ENCODE assay signal across 22 mouse cellular contexts in the genomic region with DNA sequence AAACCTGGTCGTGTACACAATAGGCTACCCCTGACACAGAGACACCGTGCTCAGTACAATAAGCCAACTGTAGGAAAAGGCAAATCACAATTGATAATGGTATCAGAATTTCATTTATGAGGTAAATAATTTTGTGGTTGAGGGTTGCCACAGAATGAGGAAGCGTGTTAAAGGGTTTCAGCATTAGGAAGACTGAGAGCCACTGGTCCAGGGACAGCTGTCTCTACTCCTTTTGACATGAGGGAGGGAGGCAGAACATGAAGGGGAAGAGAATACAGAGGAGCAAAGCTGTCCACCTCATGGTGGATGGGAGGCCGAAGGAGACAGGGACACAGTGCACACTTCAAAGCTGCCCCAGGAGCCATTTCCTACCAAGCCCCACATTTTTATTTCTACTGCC.
"Had no signal": no experiment of that assay in that cellular context is flagged by ENCODE, and none has a peak within 500 bp of the region (broad histone marks: within the 10 kb centered on the region; RNA-seq: fewer than 3 reads in every experiment).

No protein-coding gene starts in this region.

- H3K4me2 ChIP-seq: heart, embryonic 12.5 days; hindbrain, embryonic 13.5 days; intestine, embryonic 15.5 days; limb, embryonic 12.5 days; liver, embryonic 11.5 days; liver, embryonic 13.5 days had no signal

- H3K4me1 ChIP-seq: liver, embryonic 13.5 days had no signal

- H3K4me3 ChIP-seq: heart, adult 2 months; heart, embryonic 12.5 days; hindbrain, embryonic 13.5 days; intestine, embryonic 15.5 days; layer of hippocampus, adult 2 months; limb, embryonic 10.5 days; limb, embryonic 12.5 days; liver, embryonic 13.5 days had no signal

- H3K9ac ChIP-seq: heart, embryonic 12.5 days; hindbrain, embryonic 13.5 days; intestine, embryonic 15.5 days; limb, embryonic 12.5 days; liver, embryonic 13.5 days had no signal

- ATAC-seq: hindbrain, embryonic 16.5 days; inflammation-experienced regulatory T-cells, adult 6 months; intestine, embryonic 15.5 days; intestine, postnatal 0 days had no signal

- H3K27ac ChIP-seq: heart, adult 2 months; hindbrain, embryonic 13.5 days; intestine, embryonic 15.5 days; layer of hippocampus, adult 2 months; limb, embryonic 10.5 days; limb, embryonic 12.5 days; liver, embryonic 13.5 days had no signal

- H3K9me3 ChIP-seq: heart, embryonic 12.5 days; hindbrain, embryonic 13.5 days; intestine, embryonic 15.5 days; limb, embryonic 10.5 days; limb, embryonic 12.5 days; liver, embryonic 13.5 days had no signal

- DNase-seq: gastrocnemius, postnatal 14 days; gastrocnemius, postnatal 36 days; heart, adult 2 months; heart, postnatal 10 days; heart, postnatal 4 days; kidney, adult 18-20 months; kidney, adult 8-10 months; kidney, postnatal 10 days; kidney, postnatal 25 days; kidney, postnatal 4 days; liver; liver, embryonic 13.5 days had no signal

- H3K36me3 ChIP-seq: heart, embryonic 12.5 days; hindbrain, embryonic 13.5 days; intestine, embryonic 15.5 days; limb, embryonic 10.5 days; limb, embryonic 12.5 days; liver, embryonic 13.5 days had no signal

- H3K27me3 ChIP-seq: heart, embryonic 12.5 days; hindbrain, embryonic 13.5 days; intestine, embryonic 15.5 days; limb, embryonic 12.5 days; liver, embryonic 13.5 days had no signal
